Mouse (Mus musculus) forebrain, embryonic 11.5 days (tissue): ENCODE measurements around the gene Atp6v1g2. TPM values are rescaled to one million over a fixed set of nuclear protein-coding genes. Genes with fewer than 3 reads are reported as not detected.

ENCODE experiments used
- ATAC-seq: fragments of 200-750 bp; cut with Nextera tagmentation; replicated peaks from 2 replicates; pipeline ENCODE4 v1.8.0; 2017; ENCODE audit warnings: moderate TSS enrichment; ENCODE audit not compliant: low FRiP score
- DNase-seq: peaks from one replicate; pipeline ENCODE4 v3.0.0-alpha.2; 2017; ENCODE audit warnings: low spot score
- H3K27ac ChIP-seq: fragments of 300-500 bp; sonication (generic); 2 replicates; pipeline ENCODE4 v1.5.1; 2014; ENCODE audit warnings: low read depth, low read length
- H3K27me3 ChIP-seq: fragments of 300-500 bp; sonication (generic); 2 replicates; pipeline ENCODE4 v1.6.1; 2014; ENCODE audit warnings: mild to moderate bottlenecking, low read length, mixed read lengths; ENCODE audit not compliant: control insufficient read depth, insufficient read depth
- H3K36me3 ChIP-seq: fragments of 300-500 bp; sonication (generic); 2 replicates; pipeline ENCODE4 v1.6.1; 2014; ENCODE audit warnings: mild to moderate bottlenecking, low read length, moderate library complexity, mixed read lengths; ENCODE audit not compliant: control insufficient read depth, insufficient read depth
- H3K4me1 ChIP-seq: fragments of 300-500 bp; sonication (generic); replicated peaks from 2 replicates; pipeline ENCODE4 v1.6.1; 2014; ENCODE audit warnings: low read length, mixed read lengths; ENCODE audit not compliant: control insufficient read depth, insufficient read depth
- H3K4me2 ChIP-seq: fragments of 300-500 bp; sonication (generic); 2 replicates; pipeline ENCODE4 v1.6.1; 2014; ENCODE audit warnings: low read depth, mild to moderate bottlenecking, low read length, moderate library complexity, mixed read lengths; ENCODE audit not compliant: severe bottlenecking
- H3K4me3 ChIP-seq: fragments of 300-500 bp; sonication (generic); 2 replicates; pipeline ENCODE4 v1.5.1; 2014; ENCODE audit warnings: low read depth, low read length
- H3K9ac ChIP-seq: fragments of 300-500 bp; sonication (generic); 2 replicates; pipeline ENCODE4 v1.6.1; 2014; ENCODE audit warnings: low read length
- H3K9me3 ChIP-seq: fragments of 300-500 bp; sonication (generic); 2 replicates; pipeline ENCODE4 v1.6.1; 2016; ENCODE audit warnings: low read length, mixed read lengths; ENCODE audit not compliant: control insufficient read depth
- WGBS: fragments of 180-500 bp; shearing (Covaris S2); extraction: QIAGEN DNeasy Blood & Tissue Kit; methylation state at CpG from one replicate; pipeline ENCODE4 v1.1.7; 2014; 5-methylcytosine and 5-hydroxymethylcytosine counted together
- polyA plus RNA-seq: library from polyadenylated mRNA; unstranded; fragments of >200 nt; fragmentation: Nextera tagmentation; extraction: Ambion mirVana; gene quantifications from 2 replicates; pipeline ENCODE4 v1.2.1, GENCODE M21; 2014

Gene Atp6v1g2
- polyA plus RNA-seq, result 12.1 and 14.2 TPM in 2 replicates

GRCm38 (mm10) chr17:35233114-35233980, at the start of gene Atp6v1g2:
TSS of gene Atp6v1g2 (plus strand) at chr17:35233660.
- Histone ChIP-seq H3K36me3 (peaks cover 3% of the 10 kb centered on the region; the same call in 1 of the 2 replicates), H3K4me2 (peak within 1 kb of the TSS; percentile 82)
- 91% methylated on average over 18 of the region's 18 CpGs for WGBS

DNA sequence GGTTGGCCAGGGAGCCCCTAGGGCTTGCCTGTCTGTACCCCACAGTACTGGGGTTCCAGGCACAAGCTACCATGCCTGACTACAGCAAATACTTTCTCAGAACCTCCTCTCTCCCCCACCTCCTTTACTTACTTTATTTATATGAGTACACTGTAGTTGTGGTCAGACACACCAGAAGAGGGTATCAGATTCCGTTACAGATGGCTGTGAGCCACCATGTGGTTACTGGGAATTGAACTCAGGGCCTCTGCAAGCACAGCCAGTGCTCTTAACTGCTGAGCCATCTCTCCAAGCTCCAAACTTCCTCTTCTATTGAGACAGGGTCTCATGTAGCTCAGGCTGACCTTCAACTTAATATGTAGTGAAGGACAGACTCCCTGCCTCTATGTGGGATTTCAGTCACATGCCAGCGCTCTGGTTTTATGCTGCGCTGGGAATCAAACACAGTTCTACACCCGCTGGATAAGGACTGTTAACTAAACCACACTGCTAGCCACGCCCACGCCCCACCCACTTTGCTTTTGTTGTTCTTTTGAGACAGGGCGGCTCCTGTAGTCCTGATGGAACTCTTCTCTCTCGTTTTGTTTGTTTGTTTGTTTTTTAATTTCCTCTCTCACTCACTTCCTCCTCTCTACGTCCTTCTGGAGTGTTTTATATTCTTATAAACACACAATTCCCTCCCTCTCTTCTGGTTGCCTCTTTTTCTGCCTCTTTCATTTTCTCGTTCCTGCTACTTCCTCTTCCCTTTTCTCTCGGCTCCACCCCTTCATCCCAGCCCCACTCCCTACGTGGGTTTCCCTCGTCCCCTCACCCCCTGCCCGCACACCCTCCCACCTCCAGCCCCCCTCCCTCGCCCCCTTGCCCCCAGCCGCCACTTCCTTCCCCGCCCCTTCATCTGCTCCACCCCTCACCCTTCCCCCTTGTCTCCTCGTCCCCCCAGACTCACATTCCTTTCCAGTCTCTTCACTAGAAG, 47.5 kb upstream of the Atp6v1g2 start:
- Histone ChIP-seq H3K27me3 (no peaks in the 10 kb centered on the region), H3K27ac (peak overlapping the region; percentile 53; the same call in 1 of the 2 replicates), H3K9ac (peak overlapping the region; percentile 50; the same call in 1 of the 2 replicates), H3K4me3 (peak overlapping the region; percentile 26), H3K4me1 (peaks cover 3% of the 10 kb centered on the region; the same call in 1 of the 2 replicates), H3K9me3 (no peaks in the 10 kb centered on the region), H3K4me2 (peak overlapping the region; percentile 42), H3K36me3 (no peaks in the 10 kb centered on the region)
- WGBS, result 2% methylated on average over 18 of the region's 18 CpGs
- ATAC-seq, result peak; percentile 46
- peak; percentile 79 for DNase-seq

More at GRCm38 (mm10) chr17:35233114-35233980, at the start of gene Atp6v1g2:
- Histone ChIP-seq H3K4me3 (peak within 1 kb of the TSS; percentile 55), H3K9me3 (no peaks in the 10 kb centered on the region), H3K27ac (no peak within 1 kb of the TSS), H3K27me3 (no peaks in the 10 kb centered on the region), H3K9ac (peak within 1 kb of the TSS; percentile 93; the same call in 1 of the 2 replicates), H3K4me1 (peaks cover 2% of the 10 kb centered on the region; the same call in 1 of the 2 replicates)
- no peak for ATAC-seq
- DNase-seq, result no peak

- WGBS, result 0% methylated on average over 4 of the region's 4 CpGs
- ATAC-seq, result no peak
- no peak for DNase-seq
- Histone ChIP-seq H3K4me3 (peak overlapping the region; percentile 26), H3K4me2 (peak overlapping the region; percentile 42), H3K27me3 (no peaks in the 10 kb centered on the region), H3K27ac (peak overlapping the region; percentile 53; the same call in 1 of the 2 replicates), H3K9me3 (no peaks in the 10 kb centered on the region), H3K9ac (no peak overlapping the region; the same call in 1 of the 2 replicates), H3K4me1 (peaks cover 3% of the 10 kb centered on the region; the same call in 1 of the 2 replicates), H3K36me3 (no peaks in the 10 kb centered on the region)
Measured at GRCm38 (mm10) chr17:35186681-35187080, 46.8 kb upstream of the Atp6v1g2 start.

GRCm38 (mm10) chr17:35187345-35187744, 46.1 kb upstream of the Atp6v1g2 start:
- DNase-seq (no peak), ATAC-seq (no peak)
- 72% methylated on average over 4 of the region's 4 CpGs for WGBS
- Histone ChIP-seq H3K27me3 (no peaks in the 10 kb centered on the region), H3K36me3 (no peaks in the 10 kb centered on the region), H3K9me3 (no peaks in the 10 kb centered on the region), H3K4me1 (peaks cover 3% of the 10 kb centered on the region; the same call in 1 of the 2 replicates), H3K9ac (no peak overlapping the region), H3K4me2 (no peak overlapping the region), H3K27ac (no peak overlapping the region), H3K4me3 (no peak overlapping the region)

DNA sequence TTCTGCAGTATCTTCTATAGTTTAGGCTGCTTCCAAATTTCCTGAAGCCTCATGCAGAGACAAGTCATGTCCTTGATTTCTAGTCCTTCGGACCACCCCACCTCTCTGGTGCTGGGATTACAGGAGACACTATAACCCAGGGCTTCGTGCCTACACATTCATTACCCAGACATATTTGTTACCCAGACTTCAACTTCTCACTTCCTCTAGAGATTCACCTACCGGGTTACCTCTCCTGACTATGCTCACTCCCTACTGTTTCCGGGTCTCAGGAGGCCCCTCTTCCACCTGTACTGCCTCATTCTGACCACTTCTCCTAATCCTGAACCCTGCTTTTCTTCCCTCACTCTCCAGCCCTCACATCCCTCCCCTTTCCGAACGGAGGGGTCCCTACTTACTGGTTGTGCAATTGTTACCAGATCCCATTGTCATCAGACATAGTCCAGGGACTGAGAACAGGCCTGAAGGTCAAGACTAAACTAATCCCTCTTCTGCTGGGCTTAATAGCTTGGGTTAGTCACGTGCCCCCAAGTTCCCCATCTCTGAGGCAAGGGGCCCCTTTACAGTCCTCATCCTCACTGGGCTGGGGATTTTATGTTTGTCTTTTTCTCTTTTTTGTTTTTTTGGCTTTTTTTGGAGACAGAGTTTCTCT, 45.4 kb upstream of the Atp6v1g2 start, which contains the start of gene Lst1:
TSS of gene Lst1 (minus strand) at position 481 of the 652 bp plus-strand sequence.
- H3K27ac ChIP-seq, result no peak within 1 kb of the TSS
- WGBS, result 62% methylated on average over 7 of the region's 7 CpGs
- no peak within 1 kb of the TSS for H3K4me3 ChIP-seq
- DNase-seq (no peak), ATAC-seq (no peak)
- H3K4me1 ChIP-seq, result peaks cover 3% of the 10 kb centered on the region; the same call in 1 of the 2 replicates
- H3K27me3 ChIP-seq, result no peaks in the 10 kb centered on the region
- no peaks in the 10 kb centered on the region for H3K9me3 ChIP-seq
- H3K36me3 ChIP-seq, result no peaks in the 10 kb centered on the region
- no peak within 1 kb of the TSS for H3K9ac ChIP-seq
- H3K4me2 ChIP-seq, result no peak within 1 kb of the TSS

- Histone ChIP-seq H3K4me1 (peaks cover 3% of the 10 kb centered on the region; the same call in 1 of the 2 replicates), H3K4me2 (no peak overlapping the region), H3K9me3 (no peaks in the 10 kb centered on the region), H3K27me3 (no peaks in the 10 kb centered on the region), H3K27ac (no peak overlapping the region), H3K9ac (no peak overlapping the region), H3K36me3 (no peaks in the 10 kb centered on the region), H3K4me3 (no peak overlapping the region)
- ATAC-seq (no peak), DNase-seq (no peak)
- 72% methylated on average over 1 of the region's 1 CpGs for WGBS
Measured at GRCm38 (mm10) chr17:35189186-35189585, 44.3 kb upstream of the Atp6v1g2 start.

DNA sequence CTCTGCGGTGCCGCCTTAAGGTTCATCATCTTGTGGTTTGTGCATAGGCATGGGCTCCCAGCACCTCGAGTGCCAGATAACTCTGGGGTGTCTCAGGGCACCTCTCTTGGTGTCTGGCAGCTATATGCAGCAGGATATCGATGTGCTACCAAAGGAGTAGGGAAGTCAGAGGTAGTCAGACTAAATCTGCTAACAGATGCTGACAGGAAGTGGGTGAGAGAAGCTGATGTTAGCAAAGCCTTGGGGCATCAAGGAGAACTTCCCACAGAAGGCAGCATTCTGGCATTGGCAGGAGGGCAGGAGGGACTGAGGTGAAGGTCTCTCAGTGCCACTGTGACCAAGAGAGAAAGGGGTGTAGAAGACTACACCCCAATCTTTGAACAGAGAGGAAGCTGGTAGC, 43.4 kb upstream of the Atp6v1g2 start:
- WGBS, result 77% methylated on average over 4 of the region's 4 CpGs
- H3K9me3 ChIP-seq, result no peaks in the 10 kb centered on the region
- H3K27me3 ChIP-seq, result peaks cover 2% of the 10 kb centered on the region; the same call in 1 of the 2 replicates
- H3K9ac ChIP-seq, result no peak overlapping the region
- H3K4me3 ChIP-seq, result no peak overlapping the region
- peaks cover 3% of the 10 kb centered on the region; the same call in 1 of the 2 replicates for H3K4me1 ChIP-seq
- no peak for DNase-seq
- no peak overlapping the region for H3K27ac ChIP-seq
- no peaks in the 10 kb centered on the region for H3K36me3 ChIP-seq
- H3K4me2 ChIP-seq, result no peak overlapping the region
- no peak for ATAC-seq
